Mouse (Mus musculus): ENCODE measurements around the gene Stip1.

- TF ChIP-seq CTCF (IDR thresholded peaks at IDR 0.05; ENCODE audit: insufficient read depth, low read length) (no peak), POLR2A (IDR thresholded peaks at IDR 0.05; ENCODE audit: borderline replicate concordance, extremely low read depth, low read depth, low read length) (no peak)
Measured at GRCm38 (mm10) chr19:7012426-7012825, 27.3 kb downstream of the Stip1 start.
